Mouse (Mus musculus): ENCODE measurements around the gene Slc38a10.

The Slc38a10 gene

GRCm38 (mm10) chr11:120151113-120151494, at the start of gene Slc38a10:
Slc38a10 (minus strand) TSS chr11:120151346.
- DNase-seq (ENCODE audit: low spot score) = peak; percentile 99

GRCm38 (mm10) chr11:120200621-120201020, 49.5 kb upstream of the Slc38a10 start:
- no peak for DNase-seq (ENCODE audit: low spot score)

DNA sequence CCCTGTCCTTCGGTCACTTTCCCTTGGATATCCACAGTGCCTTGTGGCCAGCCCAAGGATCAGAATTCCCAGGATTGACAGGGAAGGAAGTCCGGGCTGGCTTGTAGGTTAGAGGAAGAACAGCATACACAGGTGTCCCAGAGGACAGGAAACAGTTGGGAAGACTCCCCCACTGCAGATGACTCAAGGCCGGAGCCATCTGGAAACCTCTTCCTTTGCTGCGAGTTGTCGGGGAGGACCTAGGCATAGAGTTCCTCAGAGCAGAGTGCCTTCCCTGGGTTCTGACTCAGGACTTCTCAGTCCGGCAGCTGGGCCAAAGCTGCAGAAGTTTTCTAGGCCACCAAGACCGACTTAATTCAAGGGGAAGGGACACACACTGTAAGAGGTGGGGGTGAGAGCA, 48.6 kb upstream of the Slc38a10 start:
- DNase-seq (ENCODE audit: low spot score) = no peak

DNA sequence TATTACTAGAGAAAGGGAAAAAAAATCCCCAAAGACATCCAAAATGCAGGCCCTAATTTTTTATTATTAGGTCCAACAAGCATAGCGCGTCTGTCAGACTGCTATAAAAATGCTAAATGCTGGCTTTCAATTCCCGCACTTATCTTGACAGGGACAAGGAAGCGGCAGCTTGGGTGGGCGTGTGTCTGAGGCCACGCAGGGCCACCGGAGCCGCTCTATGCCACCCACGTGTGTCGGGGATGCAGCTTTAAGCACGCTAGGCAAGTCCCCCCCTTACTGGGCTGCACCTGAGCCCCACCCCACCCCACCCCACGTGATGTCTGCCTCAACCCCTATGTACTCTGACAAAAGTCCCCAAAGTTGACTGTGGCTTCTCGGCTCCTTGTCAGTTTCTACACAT, 47.7 kb upstream of the Slc38a10 start:
- DNase-seq (ENCODE audit: low spot score) = no peak

- no peak for DNase-seq (ENCODE audit: low spot score)
Measured at GRCm38 (mm10) chr11:120190526-120191412, 39.6 kb upstream of the Slc38a10 start.

DNA sequence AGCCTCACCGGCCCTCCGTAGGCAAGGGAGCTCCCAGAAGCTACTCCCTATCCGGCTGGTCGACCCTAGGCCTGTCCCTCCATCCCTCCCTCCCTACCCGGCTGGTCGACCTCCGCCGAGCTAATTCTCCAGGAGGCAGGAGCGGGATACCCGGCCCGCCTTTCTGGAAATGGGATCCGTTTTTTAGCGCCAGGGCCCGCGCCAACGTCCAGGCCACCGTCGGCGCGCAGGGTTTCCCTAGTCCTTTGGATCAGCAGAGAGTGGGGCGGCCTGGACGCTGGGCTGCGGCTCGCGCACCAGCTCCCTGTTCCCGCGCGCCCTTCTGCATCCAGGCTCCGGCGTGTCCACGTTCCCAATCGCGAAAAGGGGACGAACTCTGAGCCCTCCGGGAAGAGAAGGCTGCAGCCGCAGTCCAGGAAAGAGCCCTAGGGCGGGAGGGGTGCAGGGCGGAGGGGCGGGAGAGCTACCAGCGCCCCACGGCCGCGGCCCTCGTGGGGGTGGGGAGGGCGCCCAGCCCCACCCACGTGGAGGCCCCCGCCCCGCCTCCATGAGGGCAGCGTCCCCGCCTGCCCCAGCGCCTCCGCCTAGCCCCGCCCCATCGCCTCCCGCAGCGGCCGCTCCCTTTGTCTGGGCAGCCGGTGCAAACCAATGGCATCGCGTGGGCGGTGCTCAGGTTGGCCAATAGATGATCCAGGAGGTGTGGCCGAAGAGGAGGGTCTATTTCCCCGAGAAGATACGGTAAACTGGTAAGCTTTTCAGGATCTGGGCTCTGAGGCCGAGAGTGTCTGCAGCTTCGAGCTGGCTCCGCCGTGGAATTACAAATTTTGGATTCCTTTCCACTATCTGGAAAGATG, 38.5 kb upstream of the Slc38a10 start:
- DNase-seq (ENCODE audit: low spot score) = peak; percentile 95

GRCm38 (mm10) chr11:120188481-120189441, 37.6 kb upstream of the Slc38a10 start:
- DNase-seq (ENCODE audit: low spot score) = peak; percentile 58

DNA sequence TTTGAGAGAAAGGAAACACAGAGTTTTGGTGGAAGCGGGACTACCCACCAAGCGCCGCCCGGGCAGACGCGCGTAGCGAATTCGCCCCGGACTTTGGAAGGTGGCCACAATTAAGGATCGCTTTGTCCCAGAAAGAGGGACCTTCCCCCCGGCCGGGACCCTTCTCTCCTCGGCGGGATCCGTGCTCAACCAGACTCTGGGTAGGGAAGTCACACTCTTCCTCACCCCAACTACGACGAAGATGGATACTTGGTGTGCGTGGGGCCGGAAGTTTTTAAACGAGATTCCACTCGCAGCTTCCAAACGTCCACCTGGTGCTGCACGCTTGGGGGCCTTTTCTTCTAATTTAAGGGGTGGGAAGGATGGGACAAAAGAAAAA, 36.9 kb upstream of the Slc38a10 start:
- DNase-seq (ENCODE audit: low spot score) = peak; percentile 50

DNA sequence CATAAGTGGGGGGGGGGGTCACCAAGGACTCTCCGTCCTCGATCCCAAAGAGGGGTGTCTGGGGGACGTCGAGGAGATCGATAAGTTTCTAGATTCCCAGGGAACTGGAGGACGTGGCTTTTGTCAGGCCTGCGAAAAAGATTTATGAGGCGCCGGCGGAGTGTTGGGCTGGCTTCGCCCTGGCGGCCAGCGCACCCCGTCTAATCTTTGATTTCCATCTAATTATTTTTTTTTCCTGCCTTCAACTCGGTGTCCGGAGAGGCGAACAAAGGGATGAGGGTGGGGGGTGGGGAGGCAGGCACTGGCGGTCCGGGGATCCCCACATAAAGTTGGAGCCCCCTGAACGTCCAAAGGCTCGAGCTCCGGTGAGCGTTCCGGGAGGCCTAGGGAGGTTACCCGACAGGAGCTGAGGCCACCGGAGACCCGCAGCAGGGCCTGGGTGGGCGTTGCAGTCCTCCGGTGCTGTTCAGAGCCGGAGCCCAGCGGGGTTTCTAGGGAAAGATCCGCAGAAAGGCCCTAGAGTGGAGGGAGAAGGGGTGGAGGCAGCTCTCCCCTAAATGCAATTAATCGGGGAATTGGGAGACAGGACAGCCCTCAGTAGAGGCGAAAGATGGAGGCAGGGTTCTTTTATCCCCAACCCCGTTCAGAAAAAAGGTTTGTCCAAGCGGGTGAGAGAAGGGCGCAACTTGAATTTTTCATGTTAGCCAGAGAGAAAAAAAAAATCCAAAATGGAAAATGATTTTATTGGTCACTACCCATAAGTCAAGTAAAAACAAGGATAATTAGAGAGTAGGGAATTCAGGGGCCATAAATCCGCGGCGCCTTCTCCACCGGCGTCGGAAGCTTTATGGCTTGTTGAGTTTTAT, 36.3 kb upstream of the Slc38a10 start:
- peak; percentile 28 for DNase-seq (ENCODE audit: low spot score)

- DNase-seq (ENCODE audit: low spot score) = peak; percentile 17
Measured at GRCm38 (mm10) chr11:120186821-120187235, 35.7 kb upstream of the Slc38a10 start.

DNA sequence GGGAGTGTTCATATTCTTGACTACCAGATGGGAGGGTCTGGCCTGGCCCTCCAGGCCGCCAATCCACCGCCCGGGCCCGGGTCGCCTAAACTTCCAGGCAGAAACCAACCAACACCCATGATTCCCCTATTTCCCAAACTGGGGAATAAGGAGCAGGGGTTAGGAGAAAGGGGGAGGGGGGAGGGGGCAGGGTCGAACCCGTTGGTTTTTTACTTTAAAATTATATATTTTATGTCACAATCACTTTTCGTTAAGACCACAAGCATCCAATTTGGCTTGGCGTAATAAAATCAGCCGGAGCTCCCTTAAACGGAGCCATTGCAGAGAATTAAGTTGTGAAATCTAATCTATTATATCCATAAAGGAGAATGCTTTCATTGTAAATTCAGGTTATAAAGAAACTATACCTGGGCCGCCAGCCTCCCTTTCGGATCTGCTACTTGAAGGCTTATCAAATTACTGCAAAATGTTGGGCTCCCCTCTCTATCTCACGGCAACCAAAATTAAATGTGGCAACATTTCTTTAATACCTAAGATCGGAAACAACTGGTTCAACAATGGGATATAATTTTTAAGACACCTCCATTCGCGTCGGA, 35.1 kb upstream of the Slc38a10 start:
- no peak for DNase-seq (ENCODE audit: low spot score)

DNA sequence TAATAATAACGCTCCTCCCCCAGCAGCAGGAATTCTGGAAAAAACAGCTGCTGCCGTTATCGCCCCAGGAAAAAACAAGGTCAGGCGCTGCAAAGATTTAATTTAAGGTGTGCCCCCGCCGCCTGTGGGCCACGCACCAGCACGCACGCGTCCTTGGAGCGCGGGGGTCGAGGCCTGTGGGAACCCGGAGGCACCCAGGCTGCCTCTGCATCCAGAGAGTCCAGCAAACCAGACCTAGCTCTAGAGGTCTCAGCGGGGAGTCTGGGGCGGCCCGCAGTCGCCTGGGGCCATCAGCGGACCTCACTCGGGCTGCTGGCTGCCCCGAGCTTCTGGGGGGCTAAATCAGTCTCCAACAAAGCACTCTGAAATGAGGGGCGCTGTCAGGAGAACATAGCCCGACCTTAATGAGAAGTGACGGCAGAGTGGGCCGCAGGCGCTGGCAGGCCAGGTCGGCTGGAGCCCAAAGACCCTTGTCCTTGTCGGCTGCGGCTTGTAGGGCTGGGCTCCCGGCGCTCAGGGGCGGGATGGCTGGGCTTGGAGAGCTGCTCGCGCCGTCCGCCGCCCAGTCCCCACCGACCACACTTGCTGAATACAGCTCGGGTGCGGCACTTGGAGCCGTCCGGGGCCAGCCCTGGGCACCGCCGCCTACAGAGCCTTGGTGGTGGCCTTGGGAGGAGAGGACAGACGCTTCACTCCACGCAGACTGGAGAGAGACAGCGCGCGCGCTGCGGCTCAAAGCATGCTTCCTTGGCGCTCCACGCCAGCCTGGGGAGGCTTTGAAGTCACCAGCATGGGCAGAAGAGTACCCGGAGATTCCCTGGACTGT, 34.4 kb upstream of the Slc38a10 start:
- no peak for DNase-seq (ENCODE audit: low spot score)

- no peak for DNase-seq (ENCODE audit: low spot score)
Measured at GRCm38 (mm10) chr11:120184371-120185315, 33.5 kb upstream of the Slc38a10 start.

GRCm38 (mm10) chr11:120183708-120184107, 32.6 kb upstream of the Slc38a10 start:
- no peak for DNase-seq (ENCODE audit: low spot score)

GRCm38 (mm10) chr11:120183180-120183579, 32.0 kb upstream of the Slc38a10 start:
- no peak for DNase-seq (ENCODE audit: low spot score)

GRCm38 (mm10) chr11:120182396-120183030, 31.4 kb upstream of the Slc38a10 start:
- no peak for DNase-seq (ENCODE audit: low spot score)

- no peak for DNase-seq (ENCODE audit: low spot score)
Measured at GRCm38 (mm10) chr11:120181379-120181778, 30.2 kb upstream of the Slc38a10 start.

GRCm38 (mm10) chr11:120179374-120179773, 28.2 kb upstream of the Slc38a10 start:
- no peak for DNase-seq (ENCODE audit: low spot score)

All from urinary bladder, postnatal 25 days (tissue).